Mouse (Mus musculus) liver, embryonic 15.5 days (tissue): Measurements from ENCODE around the gene Ddx19b. TPM values are rescaled to one million over a fixed set of nuclear protein-coding genes. Genes with fewer than 3 reads are reported as not detected.
A peak's percentile ranks its signal among the peaks of the same experiment; 100 is the strongest.
"Not testable (repeated sequence)": the region's sequence is repeated elsewhere in the genome, so short reads cannot be mapped to it uniquely, and the experiment has no call there.

Experiments
- ATAC-seq: fragments of 200-750 bp; cut with Nextera tagmentation; 2 replicates; pipeline ENCODE4 v1.8.0; 2017; ENCODE audit warnings: moderate number of reproducible peaks, mild to moderate bottlenecking, moderate library complexity; ENCODE audit not compliant: insufficient read depth
- H3K27ac ChIP-seq: fragments of 300-500 bp; sonication (generic); replicated peaks from 2 replicates; pipeline ENCODE4 v1.5.1; 2015; ENCODE audit warnings: mild to moderate bottlenecking, inconsistent platforms
- H3K27me3 ChIP-seq: fragments of 300-500 bp; sonication (generic); 2 replicates; pipeline ENCODE4 v1.6.1; 2015; ENCODE audit warnings: mild to moderate bottlenecking, inconsistent platforms
- H3K36me3 ChIP-seq: fragments of 300-500 bp; sonication (generic); replicated peaks from 2 replicates; pipeline ENCODE4 v1.6.1; 2015; ENCODE audit warnings: moderate library complexity, mild to moderate bottlenecking, inconsistent platforms
- H3K4me1 ChIP-seq: fragments of 300-500 bp; sonication (generic); replicated peaks from 2 replicates; pipeline ENCODE4 v1.6.1; 2015; ENCODE audit warnings: inconsistent platforms
- H3K4me2 ChIP-seq: fragments of 300-500 bp; sonication (generic); 2 replicates; pipeline ENCODE4 v1.6.1; 2015; ENCODE audit warnings: moderate library complexity, mild to moderate bottlenecking, inconsistent platforms
- H3K4me3 ChIP-seq: fragments of 300-500 bp; sonication (generic); replicated peaks from 2 replicates; pipeline ENCODE4 v1.5.1; 2015; ENCODE audit warnings: mild to moderate bottlenecking, inconsistent platforms
- H3K9ac ChIP-seq: fragments of 300-500 bp; sonication (generic); 2 replicates; pipeline ENCODE4 v1.6.1; 2015; ENCODE audit warnings: moderate library complexity, mild to moderate bottlenecking, inconsistent platforms
- H3K9me3 ChIP-seq: fragments of 300-500 bp; sonication (generic); replicated peaks from 2 replicates; pipeline ENCODE4 v1.6.1; 2016; ENCODE audit warnings: inconsistent platforms
- WGBS: fragments of 180-500 bp; shearing (Covaris S2); methylation state at CpG from one replicate; pipeline ENCODE4 v1.1.7; 2015; ENCODE audit warnings: mixed read lengths; ENCODE audit not compliant: insufficient replicate concordance; 5-methylcytosine and 5-hydroxymethylcytosine counted together
- polyA plus RNA-seq: library from polyadenylated mRNA; unstranded; fragments of >200 nt; fragmentation: Nextera tagmentation; extraction: Ambion mirVana; gene quantifications from 2 replicates; pipeline ENCODE4 v1.2.1, GENCODE M21; 2015

The Ddx19b gene
- polyA plus RNA-seq, result 2.4 and 3.0 TPM in 2 replicates

- H3K9me3 ChIP-seq, result no peaks in the 10 kb centered on the region
- no peak within 1 kb of the TSS for H3K9ac ChIP-seq
- 0 out of 2 replicates have a peak, but pooled peaks cover 7% of the 10 kb centered on the region for H3K27me3 ChIP-seq
- peaks cover 18% of the 10 kb centered on the region for H3K36me3 ChIP-seq
- WGBS, result 89% methylated on average over 19 of the region's 19 CpGs
- ATAC-seq, result no peak
- peaks cover 54% of the 10 kb centered on the region for H3K4me1 ChIP-seq
- H3K4me2 ChIP-seq, result no peak within 1 kb of the TSS
- H3K27ac ChIP-seq, result no peak within 1 kb of the TSS
- no peak within 1 kb of the TSS for H3K4me3 ChIP-seq
Observed at GRCm38 (mm10) chr8:111031572-111031971, at the start of gene Ddx19b. Ddx19b (minus strand) TSS chr8:111031751.

- H3K4me1 ChIP-seq, result no peaks in the 10 kb centered on the region
Observed at GRCm38 (mm10) chr8:111079861-111080271, 48.3 kb upstream of the Ddx19b start.

GRCm38 (mm10) chr8:111079461-111079860, 47.9 kb upstream of the Ddx19b start:
- no peak for ATAC-seq
- 51% methylated on average over 5 of the region's 5 CpGs for WGBS
- peaks cover 7% of the 10 kb centered on the region; the same call in 1 of the 2 replicates for H3K27me3 ChIP-seq
- H3K9ac ChIP-seq, result no peak overlapping the region
- no peaks in the 10 kb centered on the region for H3K4me1 ChIP-seq
- H3K4me2 ChIP-seq, result no peak overlapping the region
- H3K27ac ChIP-seq, result no peak overlapping the region
- H3K36me3 ChIP-seq, result no peaks in the 10 kb centered on the region
- no peak overlapping the region for H3K4me3 ChIP-seq
- no peaks in the 10 kb centered on the region for H3K9me3 ChIP-seq

More at GRCm38 (mm10) chr8:111079861-111080271, 48.3 kb upstream of the Ddx19b start:
- Histone ChIP-seq H3K27ac (no peak overlapping the region), H3K9me3 (no peaks in the 10 kb centered on the region), H3K27me3 (peaks cover 7% of the 10 kb centered on the region; the same call in 1 of the 2 replicates), H3K36me3 (no peaks in the 10 kb centered on the region), H3K4me3 (no peak overlapping the region), H3K9ac (no peak overlapping the region), H3K4me2 (no peak overlapping the region)
- 41% methylated on average over 6 of the region's 6 CpGs for WGBS
- no peak for ATAC-seq

DNA sequence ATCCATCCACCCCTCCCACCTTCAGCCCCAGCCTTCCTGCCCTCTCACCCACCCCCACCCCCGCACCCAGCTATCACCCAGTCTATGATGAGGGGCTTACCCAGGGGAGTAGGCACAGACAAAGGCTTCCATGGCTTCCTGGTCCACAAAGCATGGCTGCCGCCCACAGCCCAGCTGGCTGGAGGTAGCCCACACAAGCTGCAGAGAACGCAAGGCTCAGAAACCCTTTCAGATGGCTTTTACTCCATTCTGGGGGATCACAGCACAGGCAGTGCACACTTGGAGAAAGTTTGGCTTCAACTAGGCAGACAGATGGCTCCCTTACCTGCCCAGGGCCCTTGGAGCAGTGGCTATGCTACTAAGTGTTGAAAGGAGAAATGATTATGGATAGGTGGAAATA, 44.4 kb upstream of the Ddx19b start:
- no peaks in the 10 kb centered on the region for H3K4me1 ChIP-seq
- H3K9me3 ChIP-seq, result no peaks in the 10 kb centered on the region
- no peak overlapping the region for H3K4me3 ChIP-seq
- no peak for ATAC-seq
- 69% methylated on average over 3 of the region's 3 CpGs for WGBS
- H3K9ac ChIP-seq, result no peak overlapping the region
- no peaks in the 10 kb centered on the region for H3K36me3 ChIP-seq
- no peak overlapping the region for H3K4me2 ChIP-seq
- H3K27me3 ChIP-seq, result peaks cover 10% of the 10 kb centered on the region
- H3K27ac ChIP-seq, result no peak overlapping the region

DNA sequence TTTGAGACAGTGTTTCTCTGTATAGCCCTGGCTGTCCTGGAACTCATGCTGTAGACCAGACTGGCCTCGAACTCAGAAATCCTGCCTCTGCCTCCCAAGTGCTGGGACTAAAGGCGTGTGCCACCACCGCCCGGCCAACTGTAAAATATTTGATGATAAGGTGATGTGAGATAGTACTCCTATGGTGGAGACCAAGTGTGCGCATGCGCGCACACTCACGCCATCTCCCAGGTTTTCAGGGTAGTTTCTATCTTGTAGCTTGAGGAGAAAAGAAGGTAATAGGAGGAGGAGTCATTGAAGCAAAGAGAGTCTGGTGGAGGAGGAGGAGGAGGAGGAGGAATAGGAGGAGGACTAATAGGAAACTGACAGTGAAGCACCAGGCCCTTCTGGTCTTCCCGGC, 37.1 kb upstream of the Ddx19b start:
- H3K9ac ChIP-seq, H3K4me1 ChIP-seq, H3K27ac ChIP-seq, H3K36me3 ChIP-seq, H3K4me3 ChIP-seq, H3K4me2 ChIP-seq, H3K9me3 ChIP-seq, ATAC-seq: not testable (repeated sequence)
- H3K27me3 ChIP-seq, result peaks cover 15% of the 10 kb centered on the region
- WGBS, result 56% methylated on average over 9 of the region's 9 CpGs

- Histone ChIP-seq H3K4me2 (no peak overlapping the region), H3K27ac (no peak overlapping the region), H3K36me3 (no peaks in the 10 kb centered on the region), H3K27me3 (peaks cover 15% of the 10 kb centered on the region), H3K4me3 (no peak overlapping the region), H3K4me1 (peaks cover 3% of the 10 kb centered on the region; the same call in 1 of the 2 replicates), H3K9me3 (no peaks in the 10 kb centered on the region), H3K9ac (no peak overlapping the region)
- WGBS, result 32% methylated on average over 10 of the region's 10 CpGs
- no peak for ATAC-seq
Observed at GRCm38 (mm10) chr8:111067439-111067838, 35.9 kb upstream of the Ddx19b start.

DNA sequence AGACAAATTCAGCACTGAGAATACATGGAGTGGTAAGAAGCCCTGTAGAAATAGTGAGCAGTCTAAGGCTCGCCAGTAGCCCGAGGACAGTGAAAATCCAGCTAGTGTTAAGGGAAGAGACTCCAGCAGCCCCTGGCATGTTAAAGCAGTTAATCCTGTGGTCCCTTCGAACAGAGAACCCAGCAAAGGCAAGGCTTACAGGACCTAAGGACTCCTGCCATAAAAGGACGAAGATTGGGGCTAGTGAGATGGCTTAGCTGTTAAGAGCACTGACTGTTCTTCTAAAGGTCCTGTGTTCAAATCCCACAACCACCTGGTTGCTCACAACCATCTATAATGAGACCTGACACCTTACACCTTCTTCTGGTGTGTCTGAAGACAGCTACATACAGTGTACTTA, 34.8 kb upstream of the Ddx19b start:
- ATAC-seq, result no peak
- 44% methylated on average over 4 of the region's 4 CpGs for WGBS
- Histone ChIP-seq H3K9me3 (no peaks in the 10 kb centered on the region), H3K4me3 (no peak overlapping the region), H3K9ac (no peak overlapping the region), H3K4me1 (peaks cover 13% of the 10 kb centered on the region), H3K36me3 (no peaks in the 10 kb centered on the region), H3K27ac (no peak overlapping the region), H3K4me2 (no peak overlapping the region), H3K27me3 (peaks cover 13% of the 10 kb centered on the region)

DNA sequence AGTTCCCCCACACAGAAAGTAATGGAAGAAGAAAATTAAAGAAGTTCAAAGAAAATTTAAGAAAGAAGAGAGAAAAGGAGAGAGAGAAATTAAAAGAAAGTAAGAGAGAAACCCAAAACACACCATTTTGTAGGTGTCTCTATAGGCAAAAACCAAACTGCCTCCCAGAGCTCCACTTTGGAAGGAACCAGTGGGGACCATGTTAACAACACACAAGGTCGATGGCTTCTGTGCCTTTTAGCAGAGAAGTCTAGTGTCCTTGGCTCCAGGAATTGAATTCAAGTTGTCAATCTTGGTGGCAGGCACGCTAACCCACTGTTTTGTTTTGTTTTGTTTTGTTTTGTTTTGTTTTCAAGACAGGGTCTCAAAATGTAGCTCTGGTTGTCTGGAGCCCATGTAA, 31.3 kb upstream of the Ddx19b start:
- peaks cover 43% of the 10 kb centered on the region for H3K4me1 ChIP-seq
- peaks cover 4% of the 10 kb centered on the region; the same call in 1 of the 2 replicates for H3K36me3 ChIP-seq
- H3K9me3 ChIP-seq, result no peaks in the 10 kb centered on the region
- peak overlapping the region; percentile 64; the same call in 1 of the 2 replicates for H3K4me3 ChIP-seq
- WGBS, result 49% methylated on average over 2 of the region's 2 CpGs
- H3K9ac ChIP-seq, result no peak overlapping the region
- no peak for ATAC-seq
- H3K4me2 ChIP-seq, result peak overlapping the region; percentile 79
- H3K27ac ChIP-seq, result no peak overlapping the region
- H3K27me3 ChIP-seq, result peaks cover 12% of the 10 kb centered on the region

DNA sequence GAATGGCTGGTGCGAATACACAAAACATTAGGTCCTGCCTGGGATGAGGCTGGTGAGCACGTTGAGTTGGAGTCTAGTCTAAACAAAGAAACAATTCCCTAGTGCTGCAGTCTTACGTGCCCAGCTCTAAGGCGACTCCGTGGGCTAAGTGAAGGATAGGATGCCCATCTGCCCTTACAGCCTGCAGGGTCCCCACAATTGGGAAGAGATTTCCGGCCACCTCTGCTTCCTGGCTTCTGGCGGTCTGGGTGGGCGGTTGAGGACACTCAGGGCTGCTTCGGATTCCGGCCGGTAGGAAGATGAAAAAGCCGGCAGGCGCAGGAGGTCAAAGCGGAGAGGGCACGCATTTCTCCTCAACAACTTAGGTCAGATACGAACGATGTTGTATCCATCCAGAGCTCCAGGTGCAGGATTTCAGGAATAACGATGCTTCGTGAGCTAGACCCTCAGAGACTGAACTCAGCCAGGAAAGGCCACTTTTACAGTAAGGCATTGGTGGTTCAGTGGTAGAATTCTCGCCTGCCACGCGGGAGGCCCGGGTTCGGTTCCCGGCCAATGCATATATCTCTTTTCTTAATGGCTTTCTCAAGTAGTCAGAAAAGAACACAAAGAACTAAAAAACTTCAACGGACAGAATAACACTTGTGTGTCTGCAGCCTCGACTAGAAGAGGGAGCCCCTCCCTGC, 30.7 kb upstream of the Ddx19b start:
- Histone ChIP-seq H3K4me2 (peak overlapping the region; percentile 79), H3K4me3 (peak overlapping the region; percentile 64), H3K9ac (peak overlapping the region; percentile 58), H3K9me3 (no peaks in the 10 kb centered on the region), H3K36me3 (peaks cover 8% of the 10 kb centered on the region), H3K27ac (no peak overlapping the region), H3K27me3 (peaks cover 9% of the 10 kb centered on the region), H3K4me1 (peaks cover 50% of the 10 kb centered on the region)
- WGBS, result under 1% methylated on average over 27 of the region's 27 CpGs
- ATAC-seq, result peak; percentile 82

DNA sequence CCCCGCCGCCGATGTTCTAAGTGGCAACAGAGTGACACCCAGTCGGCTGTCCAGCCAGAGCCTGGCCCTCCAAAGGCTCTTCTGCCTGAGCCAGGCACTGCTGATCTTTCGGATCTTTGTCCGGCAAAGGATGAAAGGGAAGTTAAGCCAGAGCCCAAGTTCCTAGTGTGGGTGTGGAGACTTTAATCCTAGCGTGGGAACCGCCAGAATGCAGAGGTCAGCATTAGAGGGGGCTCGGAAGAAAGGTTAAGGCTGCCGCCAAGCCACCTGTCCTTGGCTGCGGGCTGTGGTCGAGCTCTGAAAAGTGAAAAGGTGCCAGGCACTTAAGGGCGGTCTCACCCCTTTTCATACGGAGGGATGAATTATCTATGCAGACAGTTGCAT, 30.1 kb upstream of the Ddx19b start:
- Histone ChIP-seq H3K4me2 (peak overlapping the region; percentile 79), H3K9me3 (no peaks in the 10 kb centered on the region), H3K36me3 (peaks cover 11% of the 10 kb centered on the region), H3K4me3 (peak overlapping the region; percentile 64), H3K27ac (no peak overlapping the region), H3K4me1 (peaks cover 55% of the 10 kb centered on the region), H3K27me3 (peaks cover 6% of the 10 kb centered on the region; the same call in 1 of the 2 replicates), H3K9ac (peak overlapping the region; percentile 58)
- 1% methylated on average over 14 of the region's 14 CpGs for WGBS
- no peak for ATAC-seq

GRCm38 (mm10) chr8:111058946-111059572, 27.5 kb upstream of the Ddx19b start:
- 0 out of 2 replicates have a peak, but pooled peaks cover under 1% of the 10 kb centered on the region for H3K27me3 ChIP-seq
- H3K4me3 ChIP-seq, result no peak overlapping the region
- no peak overlapping the region for H3K9ac ChIP-seq
- 56% methylated on average over 2 of the region's 2 CpGs for WGBS
- H3K9me3 ChIP-seq, result no peaks in the 10 kb centered on the region
- no peak for ATAC-seq
- H3K36me3 ChIP-seq, result peaks cover 31% of the 10 kb centered on the region
- peaks cover 70% of the 10 kb centered on the region for H3K4me1 ChIP-seq
- no peak overlapping the region for H3K4me2 ChIP-seq
- no peak overlapping the region for H3K27ac ChIP-seq
